Mouse (Mus musculus) cerebellum, adult 18-20 months (tissue): ENCODE results near the gene Tnfsf9.

Experiments
- DNase-seq, 2 experiments: peaks; one replicate each; pipeline ENCODE4 v3.0.0; 2021

Gene Tnfsf9

DNA sequence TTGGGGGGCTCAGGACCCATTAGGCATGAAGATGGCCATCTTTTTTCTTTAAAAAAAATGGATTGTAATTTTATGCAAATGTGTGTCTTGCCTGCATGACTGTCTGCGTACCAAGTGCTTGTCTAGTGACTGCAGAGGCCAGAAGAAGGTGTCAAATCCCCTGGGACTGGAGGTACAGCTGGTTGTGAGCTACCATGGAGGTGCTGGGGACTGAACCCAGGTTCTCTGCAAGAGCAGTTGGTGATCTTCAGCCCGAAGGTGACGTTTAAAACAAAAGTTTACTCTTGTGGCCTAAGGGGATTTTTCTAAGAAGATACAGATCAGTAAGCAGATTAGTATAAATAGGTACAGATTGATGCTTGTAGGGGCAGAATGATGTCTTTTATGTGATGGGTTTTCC lies 30.5 kb downstream of the Tnfsf9 start:
- DNase-seq, result no peak

DNA sequence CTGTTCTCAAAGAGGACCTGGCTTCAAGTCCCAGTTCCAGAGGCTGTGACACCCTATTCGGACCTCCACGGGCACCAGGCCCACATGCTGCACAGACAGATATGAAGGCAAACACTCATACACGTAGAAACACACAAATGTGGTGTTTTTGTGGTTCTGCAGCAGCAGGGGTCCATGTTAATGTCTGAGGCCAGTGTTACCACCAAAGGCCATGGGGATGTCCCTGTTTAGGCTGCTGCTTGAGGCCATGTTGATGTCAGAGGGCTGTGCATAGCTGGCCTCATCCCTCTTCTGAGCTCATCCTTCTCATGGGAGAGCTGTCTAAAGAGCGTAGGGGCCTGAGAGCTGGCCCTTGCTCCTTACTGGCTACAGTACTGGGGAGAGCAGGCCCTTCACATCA lies 33.6 kb downstream of the Tnfsf9 start:
- DNase-seq, result no peak

DNA sequence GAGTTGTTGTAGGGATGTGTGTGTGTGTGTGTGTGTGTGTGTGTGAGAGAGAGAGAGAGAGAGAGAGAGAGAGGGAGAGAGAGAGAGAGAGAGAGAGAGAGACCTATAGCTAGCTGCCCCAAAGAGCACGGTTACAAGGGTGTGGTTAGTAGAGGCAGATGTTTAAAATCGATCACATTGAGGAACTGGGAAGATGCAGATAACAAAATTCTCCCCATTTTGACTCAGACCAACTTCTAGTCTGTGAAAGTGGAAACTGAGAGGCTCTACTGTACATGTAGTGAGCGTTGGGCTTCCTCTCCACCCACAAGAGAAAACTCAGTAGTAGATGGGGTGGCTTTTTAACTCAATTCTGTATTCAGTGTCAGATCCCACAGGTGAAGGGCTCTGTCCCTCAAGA lies 34.6 kb downstream of the Tnfsf9 start:
- no peak for DNase-seq

DNA sequence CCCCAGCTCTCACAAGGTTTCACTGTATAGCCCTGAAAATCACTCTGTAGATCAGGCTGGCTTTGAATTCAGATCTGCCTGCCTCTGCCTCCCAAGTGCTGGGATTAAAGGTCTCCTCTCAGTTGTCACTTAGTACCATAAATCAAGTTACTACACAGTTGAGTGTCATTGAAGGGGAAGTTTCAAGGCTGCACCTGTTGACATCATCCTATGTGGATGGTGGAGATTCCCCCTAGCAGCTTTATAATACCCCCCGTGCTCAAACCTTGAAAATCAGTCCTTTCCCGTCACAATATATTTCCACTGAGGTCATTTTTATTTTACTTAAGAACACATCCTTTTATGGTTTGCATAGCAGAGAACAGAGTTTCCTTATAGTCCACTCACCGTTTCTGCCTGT lies 38.6 kb downstream of the Tnfsf9 start:
- DNase-seq, result no peak

DNA sequence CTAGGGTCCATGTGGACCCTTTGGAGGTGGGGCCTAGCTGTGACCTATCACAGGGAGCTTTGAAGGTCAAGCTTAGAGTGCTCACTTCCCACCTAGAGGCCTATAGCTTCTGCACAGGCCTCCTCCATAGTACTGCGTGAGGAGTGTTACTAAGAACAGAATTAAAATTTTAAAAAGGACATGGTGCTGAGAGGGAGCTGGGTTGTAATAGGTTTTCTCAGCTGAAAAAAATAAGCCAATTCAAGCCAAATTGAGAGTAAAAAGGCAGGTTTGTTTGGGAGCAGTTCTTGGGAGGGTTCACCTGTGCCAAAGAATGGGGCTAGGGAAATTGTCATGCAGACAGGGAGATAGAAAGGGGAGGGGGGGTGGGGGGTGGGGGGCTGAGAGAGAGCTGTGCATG lies 40.0 kb downstream of the Tnfsf9 start:
- DNase-seq, result no peak

DNA sequence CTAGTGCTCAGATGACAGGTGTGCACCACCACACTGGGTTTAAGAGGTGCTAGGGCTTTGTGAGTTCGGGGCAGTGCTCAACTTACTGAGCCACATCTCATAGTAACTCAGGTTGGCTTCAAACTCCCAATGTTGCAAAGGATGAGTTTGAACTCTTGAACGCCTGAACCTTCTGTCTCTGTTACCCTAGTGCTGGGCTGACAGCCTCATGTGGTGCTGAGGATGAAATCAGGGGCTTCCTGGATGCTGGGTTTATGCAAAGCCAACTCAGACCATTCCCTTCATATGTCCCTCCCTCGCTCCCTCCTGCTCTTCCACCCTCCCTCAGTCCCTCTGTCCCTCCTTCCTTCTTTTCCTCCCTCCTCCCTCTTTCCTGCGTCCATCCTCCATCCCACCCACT lies 43.2 kb downstream of the Tnfsf9 start:
- DNase-seq, result no peak

DNA sequence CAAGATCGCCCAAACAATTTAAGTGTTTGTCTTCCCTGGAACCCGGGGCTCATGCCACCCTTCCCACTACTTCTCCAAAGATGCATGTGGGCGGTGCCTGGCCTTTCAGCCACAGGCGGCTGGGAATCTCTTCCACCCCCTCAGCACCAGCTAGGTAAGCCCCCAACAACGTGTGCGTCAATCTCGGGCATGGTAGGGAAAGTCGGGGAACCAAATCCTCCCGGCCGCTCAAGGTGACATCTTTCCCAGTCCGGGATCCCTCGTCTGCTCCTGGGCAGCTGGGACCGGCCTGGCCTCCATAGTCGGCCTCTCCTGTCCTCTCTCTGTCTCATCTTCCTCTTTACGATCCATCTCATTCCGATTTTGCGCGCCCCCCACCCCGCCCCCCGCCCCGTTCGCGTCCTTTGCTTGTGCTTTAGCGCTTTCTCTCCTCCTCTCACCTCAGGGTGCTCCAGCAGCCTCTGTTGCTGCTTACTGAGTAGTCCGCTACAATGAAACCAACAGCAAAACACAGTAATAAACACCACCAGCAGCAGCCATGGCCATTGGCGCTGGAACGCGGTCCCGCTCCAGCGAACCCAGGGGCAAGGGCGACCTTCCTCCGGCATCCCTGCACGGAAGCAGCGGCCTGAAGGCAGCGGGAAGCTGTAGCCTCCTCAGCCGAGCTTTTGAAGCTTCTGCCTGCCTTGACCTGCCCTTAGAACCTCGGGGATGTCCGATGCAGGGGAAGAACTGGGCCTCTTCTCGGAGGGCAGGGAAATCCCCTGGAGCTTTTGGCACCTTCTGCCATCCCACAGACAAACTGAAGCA lies 44.1 kb downstream of the Tnfsf9 start, which contains the start of gene Cd70:
TSS of gene Cd70 (minus strand) at position 784 of the 810 bp plus-strand sequence.
- DNase-seq, result peak; percentile 21 to 45

DNA sequence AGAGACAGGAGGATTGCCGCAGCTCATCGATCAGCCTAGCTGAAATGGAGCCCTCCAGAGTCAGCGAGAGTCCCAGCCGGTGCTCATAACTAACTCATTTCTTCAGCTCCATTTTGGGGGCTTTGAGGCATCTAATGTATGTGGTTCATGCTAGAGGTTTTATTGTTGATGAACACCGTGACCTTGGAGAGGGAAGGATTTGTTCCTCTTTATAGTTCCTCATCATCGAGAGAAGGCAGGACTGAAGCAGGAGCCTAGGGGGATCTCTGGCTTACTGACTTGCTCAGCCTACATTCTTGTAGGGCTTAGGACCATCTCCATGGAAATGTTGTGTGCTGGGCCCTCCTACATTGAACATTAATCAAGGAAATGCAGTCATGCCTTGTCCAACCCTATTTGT lies 47.9 kb downstream of the Tnfsf9 start:
- DNase-seq, result no peak

DNA sequence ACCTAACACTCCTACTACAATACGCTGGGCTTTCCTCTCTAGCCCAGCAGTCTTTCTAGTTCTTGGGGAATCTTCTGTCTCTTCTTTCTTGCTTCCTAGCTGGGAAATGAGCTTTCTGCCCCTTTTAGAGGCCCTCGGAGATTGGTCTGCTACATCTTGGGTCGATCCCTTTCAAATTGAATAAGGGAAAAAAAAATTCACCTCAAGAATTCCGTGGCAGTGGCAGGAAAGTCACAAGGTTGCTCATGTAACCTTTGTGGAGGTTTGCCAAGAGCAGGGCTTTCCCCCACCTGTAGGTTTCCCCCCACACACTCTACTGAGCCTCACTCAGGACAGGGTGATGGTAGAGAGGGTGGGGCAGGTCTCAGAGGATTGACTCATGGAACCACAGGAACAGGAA lies 48.7 kb downstream of the Tnfsf9 start:
- DNase-seq, result no peak
